Mouse (Mus musculus): ENCODE measurements around the gene Rtl1. TPM values are rescaled to one million over a fixed set of nuclear protein-coding genes. Genes with fewer than 3 reads are reported as not detected.

Gene Rtl1
- polyA plus RNA-seq, 1 experiment from 2014 or later: 2.2 TPM

DNA sequence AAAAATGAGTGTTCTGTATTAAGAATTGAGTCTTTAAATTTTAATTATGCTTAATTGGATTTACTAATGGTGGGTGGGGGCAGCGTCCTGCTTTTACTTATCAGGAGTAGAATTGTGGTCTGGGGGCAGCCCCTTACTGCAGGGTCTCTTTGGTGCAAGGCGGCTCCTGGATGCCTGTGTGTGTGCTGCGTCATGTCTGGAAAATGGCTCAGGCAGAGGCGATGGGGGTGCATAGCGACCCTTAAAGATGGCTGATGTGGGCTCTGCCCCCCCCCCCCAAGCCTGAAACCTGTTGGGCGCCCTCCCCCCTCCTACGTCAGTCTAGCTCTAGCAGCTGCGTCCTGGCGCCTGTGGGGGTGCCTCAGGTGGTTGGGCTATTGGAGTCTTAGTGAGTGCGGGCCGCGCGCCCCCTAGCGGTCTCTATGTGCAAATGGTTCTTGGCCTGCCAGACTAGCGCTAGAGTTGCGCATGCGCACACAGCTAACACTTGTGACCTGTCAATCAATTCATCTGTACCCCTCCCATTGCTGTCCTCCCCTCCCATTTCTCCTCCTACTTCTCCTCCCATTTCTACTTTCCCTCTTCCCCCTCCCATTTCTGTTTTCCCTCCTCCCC is 57.4 kb downstream of the Rtl1 start:
- peaks cover 44% of the 10 kb centered on the region for H3K9me3 ChIP-seq

DNA sequence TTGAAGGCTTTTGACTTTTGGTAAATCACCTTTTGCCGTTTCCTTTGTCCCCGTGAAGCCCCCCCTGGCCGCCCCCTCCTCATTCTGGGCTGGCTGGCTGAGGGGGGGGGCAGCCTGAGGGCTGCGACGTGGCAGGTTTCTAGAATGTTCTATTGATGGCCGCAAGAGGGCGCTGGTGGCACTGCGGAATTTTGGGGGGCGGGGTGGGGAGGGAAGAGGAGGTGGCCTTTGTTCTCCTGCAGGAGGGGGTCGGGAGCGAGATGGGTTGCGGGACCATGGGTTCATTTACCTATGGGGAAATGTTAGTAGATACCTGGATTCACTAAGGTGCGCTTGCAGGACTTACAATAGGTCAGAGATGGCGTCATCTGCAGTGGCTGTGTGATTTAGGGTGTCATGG is 58.1 kb downstream of the Rtl1 start:
- WGBS: 46% methylated on average over 14 of the region's 14 CpGs
- H3K9me3 ChIP-seq: peaks cover 44% of the 10 kb centered on the region
- H3K9ac ChIP-seq: peak overlapping the region; percentile 69
- H3K27ac ChIP-seq: 0 out of 2 replicates have a peak overlapping the region, but pooled peaks have one; percentile 58
- no peaks in the 10 kb centered on the region for H3K27me3 ChIP-seq
- H3K4me1 ChIP-seq: peaks cover 13% of the 10 kb centered on the region; the same call in 1 of the 2 replicates
- H3K4me3 ChIP-seq: peak overlapping the region; percentile 49
- peaks cover 16% of the 10 kb centered on the region for H3K36me3 ChIP-seq
- ATAC-seq (ENCODE audit: insufficient number of reproducible peaks, insufficient read depth, low FRiP score, low TSS enrichment): no peak
- peak overlapping the region; percentile 45 for H3K4me2 ChIP-seq (replicated peaks)

More for the DNA sequence above, 57.4 kb downstream of the Rtl1 start:
- Histone ChIP-seq H3K4me1 (peaks cover 14% of the 10 kb centered on the region; the same call in 1 of the 2 replicates), H3K36me3 (peaks cover 16% of the 10 kb centered on the region), H3K27ac (no peak overlapping the region), H3K4me2 (replicated peaks) (0 out of 2 replicates have a peak overlapping the region, but pooled peaks have one; percentile 7), H3K4me3 (peak overlapping the region; percentile 49), H3K9ac (no peak overlapping the region), H3K27me3 (no peaks in the 10 kb centered on the region)
- no peak for ATAC-seq (ENCODE audit: insufficient number of reproducible peaks, insufficient read depth, low FRiP score, low TSS enrichment)
- WGBS: 51% methylated on average over 13 of the region's 17 CpGs

DNA sequence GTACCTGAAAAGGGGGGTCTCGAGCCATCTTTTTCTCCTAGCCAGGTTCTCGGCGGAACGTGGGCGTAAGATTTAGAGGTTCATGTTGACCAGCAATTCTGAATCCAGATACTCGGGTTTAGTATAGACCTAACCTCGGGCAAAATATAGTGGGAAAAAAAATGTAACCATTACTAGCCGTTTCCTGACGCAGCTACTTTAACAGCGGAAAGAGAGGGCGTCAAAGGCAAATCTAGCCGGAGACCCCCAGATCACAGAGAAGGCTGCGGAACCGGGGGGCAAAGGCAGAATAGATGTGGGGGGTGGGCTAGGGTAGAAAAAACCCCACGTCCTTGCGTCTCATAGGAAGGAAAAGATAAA is 58.6 kb downstream of the Rtl1 start:
- Histone ChIP-seq H3K4me2 (replicated peaks) (peak overlapping the region; percentile 45), H3K9ac (peak overlapping the region; percentile 69), H3K9me3 (peaks cover 44% of the 10 kb centered on the region), H3K4me1 (peaks cover 10% of the 10 kb centered on the region; the same call in 1 of the 2 replicates), H3K27ac (peak overlapping the region; percentile 58; the same call in 1 of the 2 replicates), H3K4me3 (peak overlapping the region; percentile 49), H3K36me3 (peaks cover 14% of the 10 kb centered on the region), H3K27me3 (no peaks in the 10 kb centered on the region)
- no peak for ATAC-seq (ENCODE audit: insufficient number of reproducible peaks, insufficient read depth, low FRiP score, low TSS enrichment)
- 45% methylated on average over 16 of the region's 16 CpGs for WGBS

DNA sequence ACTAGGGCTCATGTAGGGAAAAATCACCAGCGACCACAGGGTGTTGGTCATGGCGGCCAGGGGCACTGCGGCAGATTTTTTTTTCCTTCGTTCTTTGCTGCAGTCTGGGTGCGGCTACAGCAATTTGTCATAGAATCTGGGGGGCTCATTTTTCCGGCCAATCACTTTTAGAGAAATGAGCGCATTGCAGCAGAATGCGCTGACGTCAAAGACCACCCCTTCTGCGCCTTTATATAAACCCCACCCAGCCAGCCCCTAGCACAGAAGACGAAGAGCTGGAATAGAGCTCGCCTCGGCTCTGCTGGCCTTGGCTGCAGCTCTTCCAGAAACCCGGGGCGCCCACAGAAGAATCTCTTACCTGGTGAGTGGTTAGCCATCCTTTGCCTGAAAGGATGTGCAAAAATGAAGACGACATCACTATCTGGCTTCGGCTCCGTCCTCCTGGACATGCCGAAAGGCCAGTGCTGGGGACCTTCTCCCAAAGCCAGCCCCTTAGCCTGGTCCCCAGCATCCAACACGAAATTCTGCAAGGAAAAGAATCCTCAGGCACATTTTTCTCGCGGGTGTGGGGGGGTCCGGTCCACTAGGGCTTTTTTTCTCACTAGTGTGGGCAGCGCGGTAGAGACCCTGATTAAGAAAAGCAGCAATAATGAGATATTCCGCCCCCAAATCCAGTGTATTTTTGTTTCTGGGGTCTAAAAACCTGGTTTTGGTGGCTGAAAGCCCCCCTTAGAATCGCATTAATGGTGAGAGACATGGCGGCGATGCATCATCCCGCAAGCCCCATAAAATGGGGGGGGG is 59.2 kb downstream of the Rtl1 start:
- WGBS: 41% methylated on average over 30 of the region's 30 CpGs
- peak overlapping the region; percentile 58; the same call in 1 of the 2 replicates for H3K27ac ChIP-seq
- H3K36me3 ChIP-seq: peaks cover 8% of the 10 kb centered on the region
- H3K4me3 ChIP-seq: peak overlapping the region; percentile 49
- no peaks in the 10 kb centered on the region for H3K27me3 ChIP-seq
- peaks cover 44% of the 10 kb centered on the region for H3K9me3 ChIP-seq
- ATAC-seq (ENCODE audit: insufficient number of reproducible peaks, insufficient read depth, low FRiP score, low TSS enrichment): no peak
- H3K4me1 ChIP-seq: peaks cover 4% of the 10 kb centered on the region; the same call in 1 of the 2 replicates
- peak overlapping the region; percentile 69 for H3K9ac ChIP-seq
- peak overlapping the region; percentile 45 for H3K4me2 ChIP-seq (replicated peaks)

DNA sequence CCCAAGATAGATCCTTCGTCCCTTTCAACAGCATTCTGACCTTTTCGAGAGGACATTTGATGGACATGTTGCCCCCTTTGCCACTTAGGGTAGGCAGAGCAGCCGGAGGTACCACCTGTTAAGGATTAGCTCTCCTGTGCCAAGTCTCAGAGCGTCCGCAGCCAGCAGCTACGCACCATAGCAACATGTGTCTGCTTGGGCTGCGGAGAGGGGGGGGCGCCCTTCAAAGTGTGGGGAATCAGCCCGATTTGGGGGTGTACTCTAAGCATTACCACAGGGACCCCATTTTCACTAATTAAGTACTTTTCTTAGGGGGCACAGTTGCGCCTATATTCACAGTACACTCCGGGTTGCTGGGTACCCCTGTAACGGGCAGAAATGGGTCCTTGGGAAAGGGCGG is 60.2 kb downstream of the Rtl1 start:
- peaks cover 5% of the 10 kb centered on the region for H3K36me3 ChIP-seq
- WGBS: 56% methylated on average over 13 of the region's 13 CpGs
- no peak overlapping the region for H3K9ac ChIP-seq
- H3K4me3 ChIP-seq: peak overlapping the region; percentile 49; the same call in 1 of the 2 replicates
- H3K27me3 ChIP-seq: no peaks in the 10 kb centered on the region
- H3K4me1 ChIP-seq: 0 out of 2 replicates have a peak, but pooled peaks cover 7% of the 10 kb centered on the region
- peak overlapping the region; percentile 45 for H3K4me2 ChIP-seq (replicated peaks)
- H3K9me3 ChIP-seq: peaks cover 44% of the 10 kb centered on the region
- ATAC-seq (ENCODE audit: insufficient number of reproducible peaks, insufficient read depth, low FRiP score, low TSS enrichment): no peak; the same call in 1 of the 2 replicates
- H3K27ac ChIP-seq: no peak overlapping the region

MicroRNAs encoded within 50 kb of the gene (microRNA counts, 519-probe panel; counts per million panel counts)
- microRNA mmu-miR-1188 (460 counts per million, percentile 65 among the panel's probes with 10 or more counts), microRNA mmu-miR-127 (5,240 counts per million, percentile 88 among the panel's probes with 10 or more counts), microRNA mmu-miR-136 (5,573 counts per million, percentile 91 among the panel's probes with 10 or more counts), microRNA mmu-miR-1906 (460 counts per million, percentile 65 among the panel's probes with 10 or more counts), microRNA mmu-miR-337-3p (460 counts per million, percentile 65 among the panel's probes with 10 or more counts), microRNA mmu-miR-337-5p (460 counts per million, percentile 65 among the panel's probes with 10 or more counts), microRNA mmu-miR-341 (460 counts per million, percentile 65 among the panel's probes with 10 or more counts), microRNA mmu-miR-370 (460 counts per million, percentile 65 among the panel's probes with 10 or more counts), microRNA mmu-miR-431 (5,194 counts per million, percentile 87 among the panel's probes with 10 or more counts), microRNA mmu-miR-432 (460 counts per million, percentile 65 among the panel's probes with 10 or more counts), microRNA mmu-miR-433 (5,642 counts per million, percentile 92 among the panel's probes with 10 or more counts), microRNA mmu-miR-434-3p (5,159 counts per million, percentile 87 among the panel's probes with 10 or more counts), microRNA mmu-miR-434-5p (3,551 counts per million, percentile 74 among the panel's probes with 10 or more counts), microRNA mmu-miR-493 (460 counts per million, percentile 65 among the panel's probes with 10 or more counts), microRNA mmu-miR-540-3p (460 counts per million, percentile 65 among the panel's probes with 10 or more counts), microRNA mmu-miR-540-5p (460 counts per million, percentile 65 among the panel's probes with 10 or more counts), microRNA mmu-miR-665 (460 counts per million, percentile 65 among the panel's probes with 10 or more counts), microRNA mmu-miR-673-3p (460 counts per million, percentile 65 among the panel's probes with 10 or more counts), microRNA mmu-miR-673-5p (460 counts per million, percentile 65 among the panel's probes with 10 or more counts), microRNA mmu-miR-770-3p (460 counts per million, percentile 65 among the panel's probes with 10 or more counts), microRNA mmu-miR-770-5p (460 counts per million, percentile 65 among the panel's probes with 10 or more counts)

Small RNA genes lying within 50 kb of the gene (microRNA-seq; reads per million reads assigned to microRNA genes)
- not detected for gene Gm23912
- gene Mir1188: 15.6 reads per million, percentile 31 among the genes with 10 or more reads in this experiment
- gene Mir127: 8,299 reads per million, percentile 93 among the genes with 10 or more reads in this experiment
- gene Mir136: not detected
- gene Mir1906-1: not detected
- gene Mir3070a: 3.4 reads per million, percentile 15 among the genes with 10 or more reads in this experiment
- gene Mir3070b: 0.73 reads per million
- not detected for gene Mir3071
- gene Mir337: 1.3 reads per million
- gene Mir341: 1,105 reads per million, percentile 78 among the genes with 10 or more reads in this experiment
- not detected for gene Mir3544
- 799 reads per million, percentile 74 among the genes with 10 or more reads in this experiment for gene Mir370
- 7,663 reads per million, percentile 93 among the genes with 10 or more reads in this experiment for gene Mir431
- gene Mir432: not detected
- gene Mir433: 1,393 reads per million, percentile 80 among the genes with 10 or more reads in this experiment
- gene Mir434: 1,256 reads per million, percentile 79 among the genes with 10 or more reads in this experiment
- gene Mir493: 200 reads per million, percentile 62 among the genes with 10 or more reads in this experiment
- 1,078 reads per million, percentile 77 among the genes with 10 or more reads in this experiment for gene Mir540
- 652 reads per million, percentile 72 among the genes with 10 or more reads in this experiment for gene Mir665
- gene Mir673: 160 reads per million, percentile 59 among the genes with 10 or more reads in this experiment
- 153 reads per million, percentile 58 among the genes with 10 or more reads in this experiment for gene Mir770

Other genes starting within 250 kb of the Rtl1 start
- 316 and 347 TPM in 2 replicates for gene Dlk1, start 147.5 kb downstream of the Rtl1 start, polyA plus RNA-seq (2016; fragmentation: Nextera tagmentation; extraction: Ambion mirVana)